Mouse (Mus musculus): ENCODE measurements around the gene Gm20388. TPM values are rescaled to one million over a fixed set of nuclear protein-coding genes. Genes with fewer than 3 reads are reported as not detected.

The Gm20388 gene
- total and polyA plus RNA-seq, 2 experiments from 2014 or later, result 17.3 TPM; not detected in 1

DNA sequence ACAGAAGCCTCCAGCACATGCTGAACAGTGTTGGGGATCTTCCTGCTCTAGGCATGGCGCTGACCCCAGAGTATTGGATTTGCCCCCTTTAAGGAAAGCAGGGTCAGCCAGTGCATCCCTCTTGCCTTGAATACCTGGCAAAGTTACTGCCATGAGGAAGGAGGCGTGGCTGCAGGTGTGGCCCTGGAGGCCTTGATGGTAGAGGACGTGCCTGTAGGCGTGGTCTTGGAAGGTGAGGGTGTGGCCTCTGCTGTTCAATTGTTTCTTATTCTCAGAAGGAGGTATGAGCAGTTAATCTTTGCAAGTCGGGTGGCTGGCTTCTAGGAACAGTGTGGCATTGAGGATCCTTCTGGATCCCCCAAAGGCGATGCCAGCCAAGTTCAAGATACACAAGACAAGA lies 2305.8 kb downstream of the Gm20388 start:
- TF ChIP-seq CTCF (IDR thresholded peaks at IDR 0.05; ENCODE audit: low read depth) (no peak), EP300 (IDR thresholded peaks at IDR 0.05; ENCODE audit: low read depth) (no peak)
- 71% methylated on average over 6 of the region's 6 CpGs for WGBS
- DNase-seq (ENCODE audit: low spot score) (no peak), ATAC-seq (ENCODE audit: insufficient read depth, low read depth) (no peak)
- Histone ChIP-seq H3K9me3 (replicated peaks; ENCODE audit: control insufficient read depth, low read length) (no peaks in the 10 kb centered on the region), H3K4me1 (ENCODE audit: control insufficient read depth, insufficient read depth) (no peaks in the 10 kb centered on the region), H3K4me2 (ENCODE audit: low read depth, low read length) (no peak overlapping the region), H3K27me3 (ENCODE audit: control insufficient read depth, insufficient read depth, low read length) (peaks cover 6% of the 10 kb centered on the region; the same call in 1 of the 2 replicates), H3K4me3 (ENCODE audit: low read depth, low read length) (no peak overlapping the region), H3K9ac (replicated peaks; ENCODE audit: low read depth, low read length) (no peak overlapping the region), H3K27ac (ENCODE audit: low read depth) (no peak overlapping the region), H3K36me3 (replicated peaks; ENCODE audit: control insufficient read depth, insufficient read depth, low read length) (no peaks in the 10 kb centered on the region)

DNA sequence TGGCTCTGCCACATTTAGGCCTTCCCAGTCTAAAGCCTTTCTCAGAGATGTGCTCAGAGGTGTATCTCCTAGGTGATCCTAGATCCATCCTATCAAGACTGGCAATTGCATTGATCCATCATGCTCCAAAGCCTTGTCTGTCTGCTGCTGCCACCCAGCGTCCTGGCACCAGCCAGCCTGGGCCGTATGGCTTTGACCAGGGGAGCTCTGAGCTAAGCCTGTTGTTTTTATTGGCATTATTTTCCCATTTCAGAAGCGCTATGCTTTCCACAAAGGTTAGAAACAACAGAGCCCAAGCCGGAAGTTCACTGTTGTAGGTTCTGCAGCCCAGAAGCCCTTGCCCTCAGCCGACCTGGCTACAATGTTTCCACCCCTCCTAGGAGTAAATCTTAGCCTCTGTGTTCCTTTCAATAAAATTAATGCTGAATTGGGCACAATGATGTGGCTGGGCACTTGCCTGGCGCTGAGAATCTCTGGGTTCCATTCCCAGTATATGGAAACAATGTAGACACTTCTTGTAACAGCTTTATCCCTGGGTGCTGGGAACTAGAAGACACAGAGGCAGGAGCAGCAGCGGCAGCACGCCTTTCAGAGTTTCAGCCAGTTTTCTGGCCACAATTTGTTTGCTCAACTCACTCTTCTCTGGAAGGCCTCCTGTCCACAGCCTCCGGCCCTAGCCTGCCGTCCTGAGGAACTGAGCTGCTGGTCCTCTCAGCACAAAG lies 2307.0 kb downstream of the Gm20388 start:
- Histone ChIP-seq H3K9me3 (replicated peaks; ENCODE audit: control insufficient read depth, low read length) (no peaks in the 10 kb centered on the region), H3K27me3 (ENCODE audit: control insufficient read depth, insufficient read depth, low read length) (peaks cover 6% of the 10 kb centered on the region; the same call in 1 of the 2 replicates), H3K9ac (replicated peaks; ENCODE audit: low read depth, low read length) (no peak overlapping the region), H3K27ac (ENCODE audit: low read depth) (no peak overlapping the region), H3K4me1 (ENCODE audit: control insufficient read depth, insufficient read depth) (no peaks in the 10 kb centered on the region), H3K4me2 (ENCODE audit: low read depth, low read length) (no peak overlapping the region), H3K36me3 (replicated peaks; ENCODE audit: control insufficient read depth, insufficient read depth, low read length) (no peaks in the 10 kb centered on the region), H3K4me3 (ENCODE audit: low read depth, low read length) (no peak overlapping the region)
- DNase-seq (ENCODE audit: low spot score) (no peak), ATAC-seq (ENCODE audit: insufficient read depth, low read depth) (no peak)
- TF ChIP-seq EP300 (IDR thresholded peaks at IDR 0.05; ENCODE audit: low read depth) (no peak), CTCF (IDR thresholded peaks at IDR 0.05; ENCODE audit: low read depth) (peak; percentile 8; the same call in 1 of the 2 replicates)
- 71% methylated on average over 10 of the region's 10 CpGs for WGBS

DNA sequence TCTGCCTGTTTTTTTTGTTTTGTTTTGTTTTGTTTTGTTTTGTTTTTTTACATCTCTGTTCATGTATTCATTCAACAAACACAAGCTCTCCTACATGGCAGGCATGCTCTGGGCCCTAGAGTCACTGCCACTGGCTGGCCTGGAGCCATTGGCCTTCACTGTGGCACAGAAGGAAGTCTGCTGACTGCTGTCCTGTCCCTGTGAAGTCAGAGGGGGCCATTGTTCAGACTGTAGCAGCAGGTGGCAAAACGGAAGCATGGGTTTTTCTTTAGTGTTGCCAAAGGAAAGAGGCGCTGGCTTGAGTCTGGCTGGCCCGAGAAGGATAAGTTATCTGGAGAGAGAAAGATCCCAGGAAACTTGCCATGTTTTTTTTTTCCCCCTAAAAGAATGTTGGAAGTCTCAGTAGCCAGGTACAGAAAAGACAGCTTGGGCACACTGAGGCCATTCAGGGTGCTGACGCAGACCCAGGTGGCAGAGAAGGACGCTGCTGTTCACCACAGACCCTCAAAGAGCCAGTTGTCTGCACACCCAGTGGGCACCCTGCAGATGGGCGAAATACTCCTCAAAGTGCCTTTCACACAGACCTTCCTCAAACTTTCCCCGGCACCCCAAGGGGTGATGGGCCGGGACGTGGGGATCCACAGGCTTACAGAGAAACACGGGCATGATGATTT lies 2313.5 kb downstream of the Gm20388 start:
- Histone ChIP-seq H3K9me3 (replicated peaks; ENCODE audit: control insufficient read depth, low read length) (no peaks in the 10 kb centered on the region), H3K4me1 (ENCODE audit: control insufficient read depth, insufficient read depth) (no peaks in the 10 kb centered on the region), H3K36me3 (replicated peaks; ENCODE audit: control insufficient read depth, insufficient read depth, low read length) (no peaks in the 10 kb centered on the region), H3K27ac (ENCODE audit: low read depth) (no peak overlapping the region), H3K27me3 (ENCODE audit: control insufficient read depth, insufficient read depth, low read length) (0 out of 2 replicates have a peak, but pooled peaks cover 7% of the 10 kb centered on the region), H3K4me2 (ENCODE audit: low read depth, low read length) (no peak overlapping the region), H3K4me3 (ENCODE audit: low read depth, low read length) (no peak overlapping the region), H3K9ac (replicated peaks; ENCODE audit: low read depth, low read length) (no peak overlapping the region)
- ATAC-seq (ENCODE audit: insufficient read depth, low read depth) (no peak), DNase-seq (ENCODE audit: low spot score) (no peak)
- 76% methylated on average over 10 of the region's 10 CpGs for WGBS
- no peak for TF ChIP-seq EP300 (IDR thresholded peaks at IDR 0.05; ENCODE audit: low read depth)
- no peak for TF ChIP-seq CTCF (IDR thresholded peaks at IDR 0.05; ENCODE audit: low read depth)

DNA sequence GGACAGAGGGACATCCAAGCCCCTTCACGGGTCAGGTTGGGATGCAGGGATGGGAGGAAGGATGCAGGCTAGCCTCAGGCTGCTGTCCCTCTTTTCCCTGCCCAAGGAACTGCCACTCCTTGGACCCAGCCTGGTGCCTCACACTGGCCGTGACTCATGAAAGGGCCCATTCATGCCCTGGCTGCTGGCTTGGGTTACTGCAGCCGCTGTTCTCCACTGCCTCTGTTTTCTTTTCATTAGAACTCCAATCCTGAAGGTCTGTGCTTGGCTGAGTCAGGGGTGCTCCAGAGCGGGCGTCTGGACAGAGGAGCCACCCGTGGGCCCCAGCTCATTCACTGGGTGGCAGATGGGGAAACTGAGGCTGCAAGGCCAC lies 2314.0 kb downstream of the Gm20388 start:
- no peak for ATAC-seq (ENCODE audit: insufficient read depth, low read depth)
- WGBS, result 73% methylated on average over 6 of the region's 6 CpGs
- H3K27me3 ChIP-seq (ENCODE audit: control insufficient read depth, insufficient read depth, low read length), result 0 out of 2 replicates have a peak, but pooled peaks cover 9% of the 10 kb centered on the region

DNA sequence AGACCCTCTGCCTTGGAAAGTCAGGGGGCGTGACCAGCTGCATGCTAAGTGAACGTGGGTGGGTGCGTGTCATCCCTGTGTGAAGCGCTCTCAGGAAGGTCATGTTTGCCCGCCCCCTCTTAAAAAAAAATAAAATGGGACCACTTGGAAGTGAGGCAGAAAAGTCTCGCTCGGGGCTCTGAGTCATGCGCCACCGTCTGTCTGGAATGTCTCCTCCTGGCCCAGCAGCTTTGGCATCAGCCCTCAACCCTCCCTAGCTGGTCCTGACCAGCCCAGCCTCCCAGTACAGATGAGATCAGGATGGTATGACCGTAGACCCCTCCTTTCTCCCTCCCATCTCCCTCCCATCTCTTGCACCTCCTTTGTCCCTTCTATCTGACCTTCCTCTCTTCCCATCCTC lies 2314.8 kb downstream of the Gm20388 start:
- 44% methylated on average over 10 of the region's 10 CpGs for WGBS
- TF ChIP-seq CTCF (IDR thresholded peaks at IDR 0.05; ENCODE audit: low read depth), result no peak; the same call in 1 of the 2 replicates
- 0 out of 2 replicates have a peak, but pooled peaks have one; percentile 12 for ATAC-seq (ENCODE audit: insufficient read depth, low read depth)

More for the DNA sequence above, 2314.0 kb downstream of the Gm20388 start:
- H3K36me3 ChIP-seq (replicated peaks; ENCODE audit: control insufficient read depth, insufficient read depth, low read length), result no peaks in the 10 kb centered on the region
- H3K4me3 ChIP-seq (ENCODE audit: low read depth, low read length), result no peak overlapping the region
- no peak for DNase-seq (ENCODE audit: low spot score)
- no peak overlapping the region for H3K4me2 ChIP-seq (ENCODE audit: low read depth, low read length)
- H3K9ac ChIP-seq (replicated peaks; ENCODE audit: low read depth, low read length), result no peak overlapping the region
- H3K4me1 ChIP-seq (ENCODE audit: control insufficient read depth, insufficient read depth), result no peaks in the 10 kb centered on the region
- TF ChIP-seq CTCF (IDR thresholded peaks at IDR 0.05; ENCODE audit: low read depth), result 0 out of 2 replicates have a peak, but pooled peaks have one; percentile 4
- no peak for TF ChIP-seq EP300 (IDR thresholded peaks at IDR 0.05; ENCODE audit: low read depth)
- H3K9me3 ChIP-seq (replicated peaks; ENCODE audit: control insufficient read depth, low read length), result no peaks in the 10 kb centered on the region
- H3K27ac ChIP-seq (ENCODE audit: low read depth), result no peak overlapping the region

More for the DNA sequence above, 2314.8 kb downstream of the Gm20388 start:
- Histone ChIP-seq H3K4me2 (ENCODE audit: low read depth, low read length) (no peak overlapping the region), H3K4me3 (ENCODE audit: low read depth, low read length) (no peak overlapping the region), H3K27me3 (ENCODE audit: control insufficient read depth, insufficient read depth, low read length) (0 out of 2 replicates have a peak, but pooled peaks cover 9% of the 10 kb centered on the region), H3K27ac (ENCODE audit: low read depth) (no peak overlapping the region), H3K4me1 (ENCODE audit: control insufficient read depth, insufficient read depth) (no peaks in the 10 kb centered on the region), H3K36me3 (replicated peaks; ENCODE audit: control insufficient read depth, insufficient read depth, low read length) (no peaks in the 10 kb centered on the region), H3K9ac (replicated peaks; ENCODE audit: low read depth, low read length) (no peak overlapping the region), H3K9me3 (replicated peaks; ENCODE audit: control insufficient read depth, low read length) (no peaks in the 10 kb centered on the region)
- DNase-seq (ENCODE audit: low spot score), result no peak
